9 mouse cellular contexts compared by ENCODE assay signal in the genomic region with DNA sequence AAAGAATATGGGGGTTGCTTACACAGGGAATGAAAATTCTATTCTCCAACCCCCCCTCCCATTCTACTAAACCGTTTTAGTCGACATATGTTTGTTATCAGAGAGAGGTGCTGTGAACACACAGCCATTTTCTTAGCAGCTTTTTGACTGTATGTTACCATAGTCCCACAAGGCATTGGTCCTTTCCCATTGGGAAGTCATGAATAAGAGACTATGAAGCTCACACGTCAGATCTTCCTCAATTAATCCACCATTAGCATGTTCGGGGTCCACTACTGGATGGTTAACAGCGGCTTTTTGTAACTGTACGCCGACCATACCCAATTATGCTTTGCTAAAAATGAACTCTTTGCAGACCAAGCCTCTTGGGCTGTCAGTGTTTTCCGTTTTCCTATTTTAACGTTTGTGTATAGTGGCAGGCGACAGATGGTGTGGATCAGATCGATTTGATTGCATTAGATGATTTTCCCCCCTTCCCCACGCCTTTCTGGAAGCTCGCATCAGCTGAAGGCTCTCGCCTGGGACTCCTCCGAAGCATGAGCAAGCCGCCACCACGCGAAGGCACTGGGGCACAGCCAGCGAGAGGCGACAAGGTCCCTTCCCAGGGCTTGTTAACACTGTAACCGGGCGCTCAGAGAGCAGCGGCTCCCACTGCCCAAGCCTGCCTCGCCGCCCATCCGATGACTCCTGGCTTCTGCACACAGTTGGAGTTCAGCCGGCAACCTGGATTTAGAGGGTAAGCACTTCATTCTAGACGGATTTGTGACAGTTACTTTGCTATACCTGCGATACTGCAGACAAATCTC.
A peak's percentile ranks its signal among the peaks of the same experiment; 100 is the strongest.
DNase-seq lines count a peak whose midpoint lies in the region; ATAC-seq and TF ChIP-seq lines count a peak whose summit lies in the region.
"Had no signal": no experiment of that assay in that cellular context is flagged by ENCODE, and none has a peak within 500 bp of the region (broad histone marks: within the 10 kb centered on the region; RNA-seq: fewer than 3 reads in every experiment).

No protein-coding gene starts in this region.

- no peak for ATAC-seq in heart, embryonic 16.5 days (replicated peaks; ENCODE audit: extremely low read depth, insufficient read depth, low FRiP score)
- peak; percentile 54 for ATAC-seq in forebrain, embryonic 14.5 days
- peak; percentile 73 for ATAC-seq in neural tube, embryonic 14.5 days (ENCODE audit: low read depth)

- H3K4me1 ChIP-seq in heart, embryonic 16.5 days (ENCODE audit: control insufficient read depth, insufficient read depth, low read length), result peaks cover 21% of the 10 kb centered on the region
- peaks cover 10% of the 10 kb centered on the region for H3K4me1 ChIP-seq in forebrain, embryonic 14.5 days (ENCODE audit: control insufficient read depth, insufficient read depth, low read length)
- H3K4me1 ChIP-seq in neural tube, embryonic 14.5 days (ENCODE audit: control insufficient read depth, insufficient read depth, low read length), result peaks cover 4% of the 10 kb centered on the region; the same call in 1 of the 2 replicates

- no peak overlapping the region; the same call in 1 of the 2 replicates for H3K9ac ChIP-seq in heart, embryonic 16.5 days (ENCODE audit: low read length)
- H3K9ac ChIP-seq in forebrain, embryonic 14.5 days (ENCODE audit: low read length), result peak overlapping the region; percentile 70
- peak overlapping the region; percentile 37 for H3K9ac ChIP-seq in neural tube, embryonic 14.5 days (replicated peaks; ENCODE audit: low read depth, low read length)

- H3K27ac ChIP-seq in heart, embryonic 16.5 days (ENCODE audit: low read length), result no peak overlapping the region
- peak overlapping the region; percentile 88 for H3K27ac ChIP-seq in forebrain, embryonic 14.5 days (ENCODE audit: low read depth, low read length)
- H3K27ac ChIP-seq in left cerebral cortex, adult 2 months, result peak overlapping the region; percentile 98
- peak overlapping the region; percentile 84 for H3K27ac ChIP-seq in neural tube, embryonic 14.5 days (ENCODE audit: low read depth, low read length)

- no peak for DNase-seq in heart, adult 11 months
- DNase-seq in brain, embryonic 14.5 days (ENCODE audit: low read depth), result peak; percentile 88
- DNase-seq in forebrain, embryonic 14.5 days (ENCODE audit: low spot score), result peak; percentile 77
- DNase-seq in left cerebral cortex, adult 2 months (ENCODE audit: extremely low spot score in 1 of 2, low spot score in 2 of 2), result peak; percentile 66 to 67
- no peak for DNase-seq in thymus, postnatal 0 days (ENCODE audit: low spot score)
- DNase-seq in urinary bladder, postnatal 10 days (ENCODE audit: low spot score), result no peak

- TF ChIP-seq CTCF in brain, embryonic 14.5 days (IDR thresholded peaks at IDR 0.05; ENCODE audit: borderline replicate concordance, extremely low read depth, insufficient read depth, insufficient read length), result no peak
- TF ChIP-seq CTCF in left cerebral cortex, adult 2 months (IDR thresholded peaks at IDR 0.05), result no peak

- H3K27me3 ChIP-seq in heart, embryonic 16.5 days (ENCODE audit: control insufficient read depth, insufficient read depth, low read length), result peaks cover 44% of the 10 kb centered on the region
- H3K27me3 ChIP-seq in forebrain, embryonic 14.5 days (replicated peaks; ENCODE audit: control insufficient read depth, insufficient read depth, low read length), result no peaks in the 10 kb centered on the region
- H3K27me3 ChIP-seq in neural tube, embryonic 14.5 days (ENCODE audit: control insufficient read depth, insufficient read depth, low read length), result no peaks in the 10 kb centered on the region; the same call in 1 of the 2 replicates

- no peaks in the 10 kb centered on the region for H3K36me3 ChIP-seq in heart, embryonic 16.5 days (ENCODE audit: control insufficient read depth, insufficient read depth)
- H3K36me3 ChIP-seq in forebrain, embryonic 14.5 days (ENCODE audit: control insufficient read depth, insufficient read depth, low read length), result no peaks in the 10 kb centered on the region
- H3K36me3 ChIP-seq in neural tube, embryonic 14.5 days (ENCODE audit: control insufficient read depth, insufficient read depth, low read length), result no peaks in the 10 kb centered on the region
- H3K36me3 ChIP-seq: G1E had no signal

- H3K9me3 ChIP-seq in heart, embryonic 16.5 days (replicated peaks; ENCODE audit: control insufficient read depth, low read length), result no peaks in the 10 kb centered on the region
- no peaks in the 10 kb centered on the region for H3K9me3 ChIP-seq in forebrain, embryonic 14.5 days (replicated peaks; ENCODE audit: control insufficient read depth, low read length)
- H3K9me3 ChIP-seq in neural tube, embryonic 14.5 days (ENCODE audit: control insufficient read depth, low read length), result no peaks in the 10 kb centered on the region

- peak overlapping the region; percentile 39 for H3K4me3 ChIP-seq in heart, embryonic 16.5 days (ENCODE audit: low read length)
- peak overlapping the region; percentile 41 for H3K4me3 ChIP-seq in forebrain, embryonic 14.5 days (ENCODE audit: low read depth, low read length)
- peak overlapping the region; percentile 62 for H3K4me3 ChIP-seq in left cerebral cortex, adult 2 months
- peak overlapping the region; percentile 34 for H3K4me3 ChIP-seq in neural tube, embryonic 14.5 days (ENCODE audit: low read depth, low read length)

- TF ChIP-seq POLR2A in brain, embryonic 14.5 days (IDR thresholded peaks at IDR 0.05; ENCODE audit: borderline replicate concordance, extremely low read depth, insufficient read depth, insufficient read length, poor library complexity, severe bottlenecking), result no peak

- intact Hi-C loops in left cerebral cortex, adult 2 months (cut with DNase I), result loop anchor here (2.0 to 10.0 kb wide), 6 partner anchors 77 to 1761 kb away; no protein-coding TSS in a partner anchor

- 12% methylated on average over 29 of the region's 29 CpGs for WGBS in heart, embryonic 16.5 days
- WGBS in forebrain, embryonic 14.5 days, result 4% methylated on average over 29 of the region's 29 CpGs
- 5% methylated on average over 29 of the region's 29 CpGs for WGBS in neural tube, embryonic 14.5 days

- peak overlapping the region; percentile 72 for H3K4me2 ChIP-seq in heart, embryonic 16.5 days (ENCODE audit: low read depth, low read length)
- H3K4me2 ChIP-seq in forebrain, embryonic 14.5 days (ENCODE audit: low read length), result peak overlapping the region; percentile 95
- peak overlapping the region; percentile 84 for H3K4me2 ChIP-seq in neural tube, embryonic 14.5 days (ENCODE audit: low read depth, low read length)

Comparison
In these comparisons a context has a peak if more than half of its experiments do, and no peak if none do; other contexts are left out.
1. DNase-seq: peak in brain, embryonic 14.5 days (single experiment), forebrain, embryonic 14.5 days (single experiment) and left cerebral cortex, adult 2 months (2 of 2); none in heart, adult 11 months (single experiment), thymus, postnatal 0 days (single experiment) and urinary bladder, postnatal 10 days (single experiment).
2. Peak in every context shown above with its lines, with median percentiles within 50 percentile points of each other: H3K4me2 ChIP-seq and H3K4me3 ChIP-seq.